Mouse (Mus musculus) T-helper 2 cell (primary cell): ENCODE results near the gene Gpr156.
"Not testable (repeated sequence)": the region's sequence is repeated elsewhere in the genome, so short reads cannot be mapped to it uniquely, and the experiment has no call there.

Experiments used
- in situ Hi-C: fragments of 300-600 bp; cut with MboI, MseI; formaldehyde crosslinking; loops from one replicate; pipeline ENCODE4 v1.15.1; 2025; ENCODE audit warnings: high pct_unique_total_duplicates

The Gpr156 gene

DNA sequence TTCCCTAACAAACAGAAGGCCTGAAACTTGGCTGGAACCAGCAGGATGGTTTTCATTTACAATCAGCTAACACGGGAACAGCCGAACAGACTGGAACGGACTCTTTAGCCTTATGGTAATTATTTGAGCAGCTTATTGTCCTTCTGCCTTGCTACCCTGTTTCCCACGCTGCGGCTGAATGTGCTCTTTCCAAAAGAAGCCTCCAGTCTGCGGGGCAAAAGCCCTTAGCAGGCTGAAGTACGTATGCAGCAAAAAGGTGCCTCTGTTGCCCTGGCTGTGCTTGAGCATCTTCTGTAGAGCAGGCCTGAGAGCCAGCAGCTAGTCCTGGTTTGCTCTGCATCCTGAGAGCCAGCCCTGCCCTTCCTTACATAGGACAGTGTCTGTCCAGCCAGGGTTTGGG lies 83.9 kb downstream of the Gpr156 start:
- in situ Hi-C loops = no loop called here

DNA sequence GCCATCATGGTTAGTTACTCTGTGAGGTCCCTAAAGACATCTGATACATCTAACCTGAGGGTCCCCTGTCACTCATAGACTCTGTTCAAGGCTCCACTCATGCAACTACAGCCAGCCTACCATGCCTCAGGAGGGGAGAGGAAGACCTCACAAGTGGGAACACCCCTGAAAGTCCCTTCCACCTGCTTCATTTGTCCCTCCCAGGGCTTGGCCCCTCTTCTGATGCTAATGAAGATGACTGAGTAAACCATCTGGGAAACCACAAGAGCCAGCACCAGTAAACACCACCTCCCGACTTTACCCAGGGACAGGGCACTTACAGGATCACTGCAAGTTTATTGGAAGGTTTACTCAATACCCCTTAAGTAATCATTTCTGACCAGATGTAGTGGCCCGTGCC lies 85.5 kb downstream of the Gpr156 start:
- in situ Hi-C loops = no loop called here

DNA sequence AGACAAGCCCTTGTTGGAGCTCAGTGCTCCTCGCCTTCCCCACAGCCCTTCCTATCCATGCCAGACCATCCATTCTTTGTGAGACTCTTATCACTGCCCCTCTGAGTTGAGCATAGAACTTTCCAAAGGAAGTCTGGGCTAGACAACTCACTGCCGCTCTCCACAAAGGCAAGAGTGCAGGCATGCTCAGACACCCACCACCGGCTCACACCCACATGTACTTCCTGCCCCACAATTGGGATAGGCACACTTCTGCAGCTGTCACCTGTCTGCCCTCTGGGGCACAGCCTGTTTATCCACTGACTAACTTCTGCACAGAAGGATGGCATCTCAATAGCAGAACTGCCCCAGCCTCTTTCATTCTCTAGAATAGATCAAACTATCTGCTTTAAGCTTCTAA lies 86.2 kb downstream of the Gpr156 start:
- in situ Hi-C loops = no loop called here

DNA sequence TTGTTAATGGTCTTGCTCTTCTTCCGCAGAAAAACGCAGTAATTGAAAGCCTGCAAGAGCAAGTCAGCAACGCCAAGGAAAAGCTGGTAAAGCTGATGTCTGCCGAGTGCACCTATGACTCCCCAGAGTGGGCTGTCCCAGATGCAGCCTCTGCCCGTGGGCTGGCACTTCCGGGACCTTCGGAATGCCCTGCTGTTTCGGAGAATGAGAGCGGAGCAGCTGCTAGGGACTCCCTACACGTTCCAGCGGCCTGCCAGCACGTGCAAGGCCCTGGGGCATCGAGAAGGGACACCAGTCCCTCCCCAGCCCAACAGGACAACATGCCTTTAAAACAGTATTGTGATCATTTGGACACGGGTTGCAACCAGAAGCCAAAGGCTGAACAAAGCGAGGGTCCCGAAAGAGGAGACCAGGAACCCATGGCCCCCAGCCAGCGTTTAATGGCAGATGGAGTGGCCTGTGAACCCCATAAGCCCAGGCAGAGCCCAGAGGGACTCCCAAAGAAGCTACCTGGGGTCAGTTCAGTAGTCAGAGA lies 88.3 kb downstream of the Gpr156 start:
- in situ Hi-C loops = no loop called here

DNA sequence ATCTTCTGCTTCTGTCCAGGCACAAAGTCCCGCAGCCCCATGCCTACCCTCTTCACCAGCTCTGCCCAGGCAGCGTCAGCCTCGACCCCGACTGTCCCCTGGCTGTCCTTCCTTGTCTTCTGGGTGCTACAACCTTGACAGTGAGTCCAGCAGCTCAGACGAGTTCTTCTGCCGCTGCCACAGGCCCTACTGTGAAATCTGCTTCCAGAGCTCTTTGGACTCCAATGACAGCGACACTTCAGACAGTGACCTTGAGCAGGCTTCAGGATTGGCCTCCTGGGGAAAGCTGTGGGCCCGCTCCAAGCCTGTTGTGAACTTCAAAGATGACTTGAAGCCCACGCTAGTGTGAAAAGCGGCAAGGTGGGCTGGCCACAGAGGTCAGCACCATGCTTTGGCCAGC lies 89.2 kb downstream of the Gpr156 start:
- in situ Hi-C loops = no loop called here

DNA sequence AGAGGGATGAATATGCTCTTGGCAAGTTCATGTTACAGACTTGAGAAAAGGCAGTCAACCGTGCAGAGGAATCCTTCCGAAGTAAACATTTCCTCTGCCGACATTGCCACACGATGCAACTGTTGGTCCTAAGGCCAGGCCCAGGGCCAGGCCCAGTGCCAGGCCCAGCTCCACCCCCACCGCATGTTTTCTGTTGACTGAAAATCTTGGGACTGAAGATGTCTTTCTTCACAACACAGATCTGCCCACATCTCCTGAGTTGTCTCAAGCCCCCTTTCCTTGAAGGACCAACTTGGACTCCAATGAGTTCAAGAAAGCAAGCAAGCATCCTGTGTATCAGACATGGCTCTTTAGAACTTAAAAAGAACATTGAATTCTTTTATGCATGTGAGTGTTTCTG lies 92.1 kb downstream of the Gpr156 start:
- in situ Hi-C loops = no loop called here

DNA sequence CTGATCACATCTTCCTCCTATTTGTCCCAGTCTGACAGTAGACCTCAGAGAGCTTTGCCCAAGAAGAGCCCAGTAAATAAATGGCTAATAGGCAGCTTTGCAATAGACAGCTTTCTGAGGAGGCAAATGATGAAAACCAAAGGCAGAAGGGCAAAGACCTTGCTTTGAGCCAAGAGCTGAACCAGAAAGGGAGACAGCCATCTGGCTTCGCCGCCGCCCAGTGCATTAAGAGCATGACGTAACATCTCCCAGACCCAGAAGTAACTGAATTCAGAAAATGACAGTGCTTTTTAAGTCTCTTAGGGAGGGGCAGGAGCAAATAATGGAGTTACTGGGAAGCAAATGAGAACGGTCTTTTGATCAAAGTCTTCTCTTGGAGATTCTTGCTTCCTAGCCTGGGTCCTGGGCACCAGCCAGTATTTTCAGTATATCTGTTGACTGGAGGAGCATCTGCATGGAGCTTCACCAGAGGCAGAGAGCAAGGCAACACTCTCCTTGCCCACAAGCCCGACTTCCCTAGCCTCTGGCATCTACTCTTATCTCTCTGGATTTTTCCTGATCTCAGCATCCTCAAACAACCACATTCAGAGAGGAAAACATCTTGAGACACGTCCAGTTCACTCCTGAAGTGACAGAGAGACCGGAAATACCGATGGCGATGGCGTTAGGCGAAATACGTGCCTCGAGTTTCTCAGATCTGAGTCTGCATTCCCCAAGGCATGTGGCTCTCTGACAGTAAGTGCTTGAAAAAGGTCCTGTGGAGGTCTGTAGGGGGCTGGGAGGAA lies 92.9 kb downstream of the Gpr156 start:
- in situ Hi-C loops = no loop called here

DNA sequence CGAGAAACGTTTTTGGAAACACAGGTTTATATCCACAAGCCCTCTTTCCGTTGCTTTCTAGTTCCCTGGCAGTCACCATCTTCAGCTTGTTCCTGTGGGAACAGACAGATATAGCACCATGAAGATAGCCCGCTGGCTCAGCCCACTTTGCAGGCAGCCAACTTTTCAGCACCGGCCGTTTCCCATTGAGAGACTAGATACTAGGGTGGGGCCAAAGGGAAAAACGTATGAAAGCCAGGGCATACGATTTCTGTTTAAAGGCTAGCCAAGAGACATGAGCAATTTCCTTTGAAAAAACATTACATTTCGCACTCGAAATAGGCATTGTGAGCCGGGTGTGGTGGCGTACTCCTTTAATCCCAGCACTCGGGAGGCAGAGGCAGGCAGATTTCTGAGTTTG lies 95.2 kb downstream of the Gpr156 start:
- in situ Hi-C loops = no loop called here

DNA sequence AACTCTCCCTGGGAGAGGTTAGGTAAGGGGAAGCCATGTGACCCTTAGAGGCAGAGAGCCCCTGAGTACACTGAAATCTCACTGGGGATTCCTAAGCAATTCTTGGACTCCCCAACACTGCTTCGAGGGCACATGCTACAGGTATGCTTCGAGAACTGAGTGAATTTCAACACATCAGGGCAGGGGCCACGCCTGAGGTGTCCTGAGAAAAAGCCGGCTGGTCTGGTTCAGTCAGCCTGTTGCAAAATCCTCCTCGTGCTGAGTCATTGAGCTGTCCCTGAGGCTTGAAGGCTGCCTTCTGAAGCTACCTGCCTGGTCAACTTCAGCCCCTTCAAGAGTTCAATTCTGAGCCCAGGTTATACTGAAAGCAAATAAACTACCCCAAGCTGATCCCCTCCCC lies 96.1 kb downstream of the Gpr156 start:
- in situ Hi-C loops = no loop called here

DNA sequence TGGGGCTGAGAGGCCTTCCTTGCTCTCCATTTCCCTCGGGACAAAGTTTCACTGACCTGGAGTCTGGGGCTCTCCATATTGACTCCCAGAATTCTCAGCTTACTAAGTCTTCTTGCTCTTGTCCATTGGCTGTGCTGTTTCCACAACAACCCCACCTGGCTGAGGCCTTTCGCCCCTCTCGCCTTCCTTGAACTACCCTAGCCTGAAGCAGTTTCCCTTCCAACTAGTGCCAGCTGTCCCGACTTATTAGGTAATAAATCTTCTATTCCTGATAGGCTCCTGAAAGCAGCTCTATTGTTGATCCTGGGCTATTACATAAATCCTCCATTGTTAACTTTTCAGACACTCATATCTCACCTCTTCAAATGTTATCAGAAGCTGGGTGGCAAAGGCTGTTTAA lies 96.6 kb downstream of the Gpr156 start:
- in situ Hi-C loops = no loop called here

DNA sequence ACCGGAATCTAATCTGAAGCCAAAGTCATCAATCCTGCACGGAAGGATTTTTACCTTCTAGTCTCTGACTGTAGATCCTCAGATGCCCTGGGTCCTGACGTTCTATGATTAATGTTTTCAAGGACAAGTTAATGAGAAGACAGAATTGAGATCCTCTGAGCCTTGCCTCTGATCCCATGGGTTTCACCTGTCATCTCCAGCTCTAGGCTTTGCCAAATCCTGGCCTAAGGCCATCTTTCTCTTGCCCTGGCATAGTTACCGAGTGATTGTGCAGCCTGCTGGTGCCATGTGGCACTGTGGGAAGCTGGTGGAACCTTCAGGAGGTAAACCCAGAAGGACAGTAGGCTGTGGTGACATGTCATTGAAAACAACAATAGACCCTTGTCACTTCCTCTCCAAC lies 98.7 kb downstream of the Gpr156 start:
- in situ Hi-C loops = no loop called here

DNA sequence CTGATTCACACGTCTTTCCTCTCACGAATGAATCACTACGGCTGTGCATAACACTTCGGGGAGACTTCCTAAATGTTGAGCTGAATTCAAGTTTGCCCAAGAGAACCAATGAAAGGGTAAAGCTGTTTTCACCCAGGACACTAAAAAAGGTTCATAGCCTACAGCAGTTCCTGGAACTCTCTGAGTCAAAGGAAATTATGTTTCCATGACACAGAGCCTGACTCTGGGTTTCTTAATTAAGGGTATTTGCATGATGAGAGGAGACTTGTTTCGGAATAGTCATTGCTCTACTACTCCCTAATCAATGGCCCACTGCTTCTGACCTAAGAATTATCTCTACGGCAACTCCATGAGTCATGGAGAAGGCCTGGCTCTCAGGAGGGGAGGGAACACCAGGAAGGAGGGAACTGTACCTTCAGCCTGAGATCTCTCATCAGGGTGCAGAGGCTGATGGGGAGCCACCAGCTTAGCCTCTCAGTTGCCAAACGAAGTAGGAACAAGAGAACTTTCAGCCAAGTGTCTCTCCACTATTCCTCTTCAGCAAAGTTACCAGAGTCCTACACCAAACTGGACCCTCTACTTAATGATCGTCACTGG lies 100.7 kb downstream of the Gpr156 start:
- in situ Hi-C loops = no loop called here

DNA sequence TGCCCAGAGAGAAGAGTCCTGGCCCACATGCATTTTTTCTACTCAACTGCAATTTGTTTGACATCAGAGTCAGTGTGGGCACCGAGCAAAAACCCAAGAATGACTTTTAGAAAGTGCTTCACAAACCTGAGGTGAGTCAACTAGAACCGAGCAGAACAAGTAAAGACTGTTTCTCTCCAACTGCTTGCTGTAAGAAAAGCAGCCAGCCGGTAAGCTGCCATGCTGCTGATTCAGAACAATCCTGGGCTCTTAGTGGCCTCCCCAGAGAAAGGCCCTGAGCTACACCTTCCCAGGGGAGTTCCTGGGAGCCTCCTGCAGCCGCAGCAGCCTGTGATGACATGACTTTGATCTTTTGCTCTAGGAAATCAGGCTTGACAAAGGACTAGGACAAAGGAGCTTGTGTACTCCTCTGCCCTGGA lies 101.7 kb downstream of the Gpr156 start:
- in situ Hi-C loops = no loop called here

DNA sequence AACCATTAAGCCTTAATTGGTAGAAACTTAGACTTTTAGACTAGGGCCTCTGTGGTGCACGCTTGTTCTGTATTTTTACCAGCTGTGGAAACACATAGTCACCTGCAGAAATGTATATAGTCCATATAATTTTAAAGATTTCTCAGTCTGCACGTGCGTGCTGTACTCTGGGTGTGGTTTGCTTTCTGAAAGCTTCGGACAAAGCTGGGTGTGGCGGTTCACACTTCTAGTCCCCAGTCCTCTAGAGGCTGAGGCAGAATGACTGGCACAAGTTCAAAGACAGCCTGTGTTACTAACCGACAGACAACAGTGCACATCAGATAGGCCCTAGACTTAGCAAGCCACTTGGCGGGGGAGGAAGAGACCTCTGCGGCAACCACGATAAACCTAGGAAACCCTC lies 116.3 kb downstream of the Gpr156 start:
- in situ Hi-C loops = no loop called here

DNA sequence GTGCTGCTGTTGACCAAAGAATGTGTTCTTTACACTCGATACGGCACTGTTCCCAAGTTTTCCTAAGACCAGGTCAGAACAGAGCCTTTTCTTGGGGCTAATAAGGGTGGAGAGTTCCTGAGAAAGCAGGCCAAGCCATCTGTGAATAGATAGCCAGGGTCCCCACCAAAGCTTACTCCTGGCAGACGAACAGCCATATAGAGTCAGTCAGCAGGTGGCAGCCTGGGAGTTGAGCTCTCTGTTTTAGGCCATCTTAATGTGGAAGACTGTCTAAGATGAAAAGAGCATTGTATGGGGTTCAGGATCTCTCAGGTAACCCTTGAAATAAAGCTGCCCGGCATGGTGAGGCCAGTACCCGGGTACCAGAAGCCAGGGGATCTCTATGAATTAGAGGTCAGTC lies 116.8 kb downstream of the Gpr156 start:
- in situ Hi-C loops = no loop called here

DNA sequence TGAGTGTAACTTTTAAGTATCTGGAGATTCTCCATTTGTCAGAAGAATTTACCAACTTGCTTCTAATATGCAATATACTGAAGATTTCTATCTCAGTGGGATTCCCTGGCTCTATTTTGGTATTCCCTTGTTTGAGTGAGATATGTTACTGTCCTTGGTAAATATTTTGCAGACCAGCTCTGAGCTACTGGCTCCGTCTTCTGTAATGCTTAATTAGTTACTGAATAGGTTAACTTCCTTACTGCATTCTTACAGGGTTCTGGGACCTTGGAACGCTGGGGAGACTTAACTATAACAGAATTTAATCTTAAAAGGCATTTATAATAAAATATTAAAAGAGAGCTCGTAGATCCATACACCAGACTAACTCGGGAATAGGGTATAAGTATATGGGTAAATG lies 121.8 kb downstream of the Gpr156 start:
- in situ Hi-C loops = not testable (repeated sequence)

DNA sequence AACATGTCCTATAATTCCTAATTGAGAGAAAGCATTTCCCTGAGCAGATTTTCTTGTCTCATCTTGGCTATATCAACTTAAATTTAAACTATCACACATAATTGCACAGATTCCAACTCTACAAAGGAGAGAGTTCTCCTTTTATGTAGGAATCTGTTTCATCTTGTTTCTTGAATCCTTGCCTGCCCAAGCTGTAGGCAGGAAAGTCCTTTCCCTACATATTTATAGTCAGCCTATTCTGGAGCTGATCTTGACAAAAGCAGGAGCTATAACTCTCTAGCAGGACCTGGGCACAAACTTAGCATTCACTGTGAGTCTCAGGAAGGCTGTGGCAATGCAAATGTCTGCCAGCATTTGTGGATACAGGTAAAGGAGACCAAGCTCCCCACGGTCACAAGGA lies 125.9 kb downstream of the Gpr156 start:
- in situ Hi-C loops = no loop called here

DNA sequence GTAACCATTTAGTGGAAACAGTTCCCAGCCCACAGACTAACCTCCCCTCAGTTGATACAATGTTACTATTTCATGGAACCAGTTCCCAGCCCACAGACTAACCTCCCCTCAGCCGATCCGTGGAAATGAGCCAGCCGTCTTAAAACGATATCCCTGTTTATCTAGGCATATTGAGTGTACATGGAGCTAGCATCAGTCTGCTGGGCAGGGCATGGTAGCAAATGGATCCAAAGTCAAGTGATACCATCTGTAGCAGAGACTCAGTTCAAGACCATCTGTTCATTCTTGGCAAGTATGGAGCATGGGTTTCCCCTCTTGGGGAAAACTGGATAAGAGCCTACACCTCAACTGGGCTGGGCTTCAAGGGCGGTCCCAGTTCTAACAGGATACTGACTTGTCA lies 128.3 kb downstream of the Gpr156 start:
- in situ Hi-C loops = no loop called here

DNA sequence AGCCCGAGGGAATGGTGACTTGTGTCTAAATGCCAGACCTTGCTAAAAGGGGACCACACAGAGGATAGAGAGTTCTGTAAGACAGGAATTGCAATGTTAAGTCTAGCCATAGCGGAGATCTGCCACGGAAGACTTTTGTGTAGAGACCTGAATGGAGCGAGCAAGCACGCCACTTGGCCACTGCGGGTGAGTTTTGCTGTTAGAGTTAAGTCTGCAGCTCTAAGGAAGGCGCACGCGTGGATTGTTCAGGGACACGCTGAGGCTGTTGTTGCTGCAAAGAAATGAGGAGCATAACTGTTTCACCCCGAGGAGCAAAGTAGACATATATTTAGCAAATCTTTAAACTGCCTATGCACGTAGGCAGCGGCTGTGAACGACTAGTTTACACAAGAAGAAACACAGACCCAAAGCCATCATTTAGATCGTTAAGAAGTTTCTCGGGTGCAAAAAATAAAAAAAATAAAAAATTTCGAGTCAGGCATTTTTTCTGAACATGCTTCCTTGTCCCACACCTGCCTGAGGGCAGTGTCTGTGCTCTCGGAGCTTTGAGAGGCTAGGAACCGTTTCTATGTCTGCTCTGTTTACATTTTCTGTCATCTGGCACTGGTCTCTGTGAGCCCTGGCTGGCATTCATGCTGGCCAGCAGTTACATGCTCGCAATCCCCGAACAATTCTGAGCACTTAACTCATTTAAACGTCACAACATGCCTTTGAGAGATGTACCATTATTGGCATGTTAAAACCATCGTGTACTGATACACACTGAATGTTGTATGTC lies 131.7 kb downstream of the Gpr156 start:
- in situ Hi-C loops = no loop called here
